Mouse (Mus musculus) G1E-ER4 (cell line): Measurements from ENCODE around the gene Otulin. TPM values are rescaled to one million over a fixed set of nuclear protein-coding genes. Genes with fewer than 3 reads are reported as not detected.

ENCODE experiments used
- GATA1 ChIP-seq: IDR thresholded peaks from one replicate; pipeline ENCODE4 v1.8.0; 2012; ENCODE audit warnings: low read length, inconsistent platforms
- polyA plus RNA-seq: library from polyadenylated mRNA; stranded (reverse); fragments of >175 nt; gene quantifications from 2 replicates; pipeline ENCODE4 v1.2.3, GENCODE M21; 2012

Gene Otulin
- polyA plus RNA-seq: 24.9 and 38.0 TPM in 2 replicates

- no peak for TF ChIP-seq GATA1
Observed at GRCm38 (mm10) chr15:27630601-27631383, at the start of gene Otulin. Gene Otulin (minus strand): TSS chr15:27630693.

GRCm38 (mm10) chr15:27678511-27678910 lies 48.0 kb upstream of the Otulin start:
- no peak for TF ChIP-seq GATA1

GRCm38 (mm10) chr15:27677801-27678200 lies 47.3 kb upstream of the Otulin start:
- TF ChIP-seq GATA1: no peak

GRCm38 (mm10) chr15:27676211-27676610 lies 45.7 kb upstream of the Otulin start:
- no peak for TF ChIP-seq GATA1

GRCm38 (mm10) chr15:27675122-27675521 lies 44.6 kb upstream of the Otulin start:
- no peak for TF ChIP-seq GATA1

- no peak for TF ChIP-seq GATA1
Observed at GRCm38 (mm10) chr15:27674041-27674440, 43.5 kb upstream of the Otulin start.

- no peak for TF ChIP-seq GATA1
Observed at GRCm38 (mm10) chr15:27673151-27673550, 42.7 kb upstream of the Otulin start.

- no peak for TF ChIP-seq GATA1
Observed at GRCm38 (mm10) chr15:27672259-27672658, 41.8 kb upstream of the Otulin start.

- no peak for TF ChIP-seq GATA1
Observed at GRCm38 (mm10) chr15:27671612-27672245, 41.2 kb upstream of the Otulin start.

GRCm38 (mm10) chr15:27670708-27671107 lies 40.2 kb upstream of the Otulin start:
- TF ChIP-seq GATA1: no peak

GRCm38 (mm10) chr15:27669931-27670411 lies 39.5 kb upstream of the Otulin start:
- no peak for TF ChIP-seq GATA1

- no peak for TF ChIP-seq GATA1
Observed at GRCm38 (mm10) chr15:27669276-27669675, 38.8 kb upstream of the Otulin start.

GRCm38 (mm10) chr15:27668557-27668956 lies 38.1 kb upstream of the Otulin start:
- TF ChIP-seq GATA1: no peak

- TF ChIP-seq GATA1: no peak
Observed at GRCm38 (mm10) chr15:27668001-27668461, 37.5 kb upstream of the Otulin start.

- no peak for TF ChIP-seq GATA1
Observed at GRCm38 (mm10) chr15:27666911-27667539, 36.5 kb upstream of the Otulin start.

GRCm38 (mm10) chr15:27665392-27665911 lies 35.0 kb upstream of the Otulin start:
- no peak for TF ChIP-seq GATA1

- no peak for TF ChIP-seq GATA1
Observed at GRCm38 (mm10) chr15:27664126-27664525, 33.6 kb upstream of the Otulin start.
